ENCODE assay signal across 28 mouse cellular contexts in genomic region chr7:25897411-25897810, GRCm38 (mm10). TPM values are rescaled to one million over a fixed set of nuclear protein-coding genes. Genes with fewer than 3 reads are reported as not detected.
DNase-seq lines count a peak whose midpoint lies in the region; ATAC-seq and TF ChIP-seq lines count a peak whose summit lies in the region.
"Had no signal": no experiment of that assay in that cellular context is flagged by ENCODE, and none has a peak within 500 bp of the region (broad histone marks: within the 10 kb centered on the region; RNA-seq: fewer than 3 reads in every experiment).

Gene Cyp2b10, plus strand, starts transcription at chr7:25897620.

- TF ChIP-seq EP300 in lung, postnatal 0 days (IDR thresholded peaks at IDR 0.05) = no peak

- TF ChIP-seq POLR2A in lung, adult 2 months (IDR thresholded peaks at IDR 0.05; ENCODE audit: borderline replicate concordance, extremely low read depth, low read depth, low read length) = peak; percentile 93; the same call in 1 of the 2 replicates
- peak; percentile 33; the same call in 1 of the 2 replicates for TF ChIP-seq POLR2A in small intestine, adult 2 months (IDR thresholded peaks at IDR 0.05; ENCODE audit: low read depth, low read length)

- WGBS in lung, postnatal 0 days = 73% methylated on average over 6 of the region's 6 CpGs
- WGBS in lung, adult 2 months = 61% methylated on average over 6 of the region's 6 CpGs
- whole genome bisulfite sequencing in small intestine, adult 2 months = 65% methylated on average over 6 of the region's 6 CpGs
- 84% methylated on average over 6 of the region's 6 CpGs for WGBS in forebrain, embryonic 15.5 days

- no peak within 1 kb of the TSS for H3K27ac ChIP-seq in lung, postnatal 0 days (ENCODE audit: low read length)
- H3K27ac ChIP-seq in small intestine, adult 2 months (ENCODE audit: insufficient read depth, low read depth, low read length) = peak within 1 kb of the TSS; percentile 95
- no peak within 1 kb of the TSS for H3K27ac ChIP-seq in forebrain, embryonic 15.5 days (replicated peaks)
- H3K27ac ChIP-seq: embryonic facial prominence, embryonic 10.5 days; hindbrain, embryonic 14.5 days; layer of hippocampus, adult 2 months; limb, embryonic 13.5 days; liver, embryonic 15.5 days; midbrain, embryonic 12.5 days had no signal

- H3K9me3 ChIP-seq in lung, postnatal 0 days (ENCODE audit: low read length) = no peaks in the 10 kb centered on the region
- no peaks in the 10 kb centered on the region for H3K9me3 ChIP-seq in forebrain, embryonic 15.5 days
- H3K9me3 ChIP-seq: liver, embryonic 15.5 days had no signal

- no peaks in the 10 kb centered on the region for H3K27me3 ChIP-seq in lung, postnatal 0 days (replicated peaks; ENCODE audit: insufficient read depth, low read length)
- H3K27me3 ChIP-seq in small intestine, adult 2 months (ENCODE audit: control insufficient read depth, insufficient read depth, low read length) = no peaks in the 10 kb centered on the region
- no peaks in the 10 kb centered on the region for H3K27me3 ChIP-seq in forebrain, embryonic 15.5 days
- H3K27me3 ChIP-seq: limb, embryonic 13.5 days; liver, embryonic 15.5 days; midbrain, embryonic 12.5 days had no signal

- no peaks in the 10 kb centered on the region for H3K36me3 ChIP-seq in lung, postnatal 0 days (ENCODE audit: insufficient read depth, low read length)
- no peaks in the 10 kb centered on the region for H3K36me3 ChIP-seq in small intestine, adult 2 months (ENCODE audit: control insufficient read depth, insufficient read depth, low read length)
- no peaks in the 10 kb centered on the region for H3K36me3 ChIP-seq in forebrain, embryonic 15.5 days
- H3K36me3 ChIP-seq: embryonic facial prominence, embryonic 10.5 days; limb, embryonic 13.5 days; liver, embryonic 15.5 days; midbrain, embryonic 12.5 days had no signal

- peak; percentile 22 for DNase-seq in adrenal gland, postnatal 14 days
- no peak for DNase-seq in adrenal gland, postnatal 36 days
- peak; percentile 87 to 90 for DNase-seq in lung, adult 18-20 months
- no peak for DNase-seq in lung, postnatal 0 days (ENCODE audit: low spot score)
- DNase-seq in lung, adult 2 months = peak; percentile 73
- DNase-seq in layer of hippocampus, adult 8-10 months (ENCODE audit: low spot score in 2 of 2) = no peak
- DNase-seq: cerebellum, adult 11-12 months; cerebellum, postnatal 10 days; forebrain, postnatal 0 days; gastrocnemius, postnatal 36 days; heart, postnatal 4 days; kidney, adult 18-20 months; kidney, postnatal 25 days; layer of hippocampus, postnatal 36 days; thymus, postnatal 14 days had no signal

- peaks cover under 1% of the 10 kb centered on the region; the same call in 1 of the 2 replicates for H3K4me1 ChIP-seq in lung, postnatal 0 days (ENCODE audit: insufficient read depth, low read depth, low read length)
- no peaks in the 10 kb centered on the region for H3K4me1 ChIP-seq in lung, adult 2 months (ENCODE audit: control insufficient read depth, insufficient read depth, low read length)
- peaks cover 14% of the 10 kb centered on the region; the same call in 1 of the 2 replicates for H3K4me1 ChIP-seq in small intestine, adult 2 months (ENCODE audit: control insufficient read depth, insufficient read depth, insufficient read length, low read length)
- no peaks in the 10 kb centered on the region for H3K4me1 ChIP-seq in forebrain, embryonic 15.5 days
- H3K4me1 ChIP-seq: embryonic facial prominence, embryonic 10.5 days; limb, embryonic 13.5 days; liver, embryonic 15.5 days; midbrain, embryonic 12.5 days had no signal

- no peak within 1 kb of the TSS for H3K4me3 ChIP-seq in lung, postnatal 0 days (ENCODE audit: low read depth, low read length)
- H3K4me3 ChIP-seq in lung, adult 2 months (replicated peaks; ENCODE audit: extremely low read depth, low read depth, low read length) = peak within 1 kb of the TSS; percentile 62
- H3K4me3 ChIP-seq in small intestine, adult 2 months (ENCODE audit: low read depth, low read length) = peak within 1 kb of the TSS; percentile 61
- no peak within 1 kb of the TSS for H3K4me3 ChIP-seq in forebrain, embryonic 15.5 days
- H3K4me3 ChIP-seq: embryonic facial prominence, embryonic 10.5 days; layer of hippocampus, adult 2 months; limb, embryonic 13.5 days; liver, embryonic 15.5 days; midbrain, embryonic 12.5 days had no signal

- no peak for TF ChIP-seq CTCF in lung, postnatal 0 days (IDR thresholded peaks at IDR 0.05)
- no peak for TF ChIP-seq CTCF in lung, adult 2 months (IDR thresholded peaks at IDR 0.05; ENCODE audit: insufficient read depth, low read length)
- TF ChIP-seq CTCF in small intestine, adult 2 months (IDR thresholded peaks at IDR 0.05; ENCODE audit: extremely low read depth, insufficient read length, insufficient replicate concordance, low read depth, low read length) = no peak

- H3K9ac ChIP-seq in lung, postnatal 0 days (replicated peaks; ENCODE audit: low read depth) = no peak within 1 kb of the TSS
- H3K9ac ChIP-seq in forebrain, embryonic 15.5 days (replicated peaks) = no peak within 1 kb of the TSS
- H3K9ac ChIP-seq: forebrain, postnatal 0 days; hindbrain, embryonic 14.5 days; limb, embryonic 13.5 days; liver, embryonic 15.5 days; midbrain, embryonic 12.5 days had no signal

- no peak within 1 kb of the TSS for H3K4me2 ChIP-seq in lung, postnatal 0 days (replicated peaks; ENCODE audit: low read depth, low read length)
- no peak within 1 kb of the TSS for H3K4me2 ChIP-seq in forebrain, embryonic 15.5 days (replicated peaks)
- H3K4me2 ChIP-seq: hindbrain, embryonic 14.5 days; limb, embryonic 13.5 days; liver, embryonic 15.5 days; midbrain, embryonic 12.5 days had no signal

- no peak for ATAC-seq in lung, postnatal 0 days
- no peak for ATAC-seq in forebrain, embryonic 15.5 days (replicated peaks)
- ATAC-seq: CD4-positive, CD25-positive, alpha-beta regulatory T cell, adult 4 months; forebrain, postnatal 0 days; inflammation-experienced regulatory T-cells, adult 6 months had no signal

RNA-seq across cellular contexts. Expression of gene Cyp2b10, which starts in this region (rescaled TPM):
- 13.5 and 55.9 TPM in 2 replicates for total RNA-seq in adrenal gland, postnatal 14 days (2021)
- 1 to 10 TPM; 3.9 to 7.6 TPM for total RNA-seq in adrenal gland, postnatal 36 days (2021)
- 8.3 and 11.8 TPM in 2 replicates for polyA plus RNA-seq in lung, postnatal 0 days (2015; fragmentation: Nextera tagmentation; extraction: Ambion mirVana)
- polyA plus RNA-seq in lung, adult 2 months (2012; rRNA removed) = 120 and 161 TPM in 2 replicates
- polyA plus RNA-seq in small intestine, adult 2 months (2012; rRNA removed) = 40.2 and 48.9 TPM in 2 replicates
- polyA plus RNA-seq in forebrain, embryonic 15.5 days (2015; fragmentation: Nextera tagmentation; extraction: Ambion mirVana) = not detected in 2 replicates
- total RNA-seq in layer of hippocampus, adult 8-10 months (2022) = under 1 TPM; 0.20 to 0.47 (median 0.34) TPM
- total RNA-seq: forebrain, postnatal 0 days; gastrocnemius, postnatal 36 days; monocyte, adult 5-6 weeks had no signal
- polyA plus RNA-seq: CD4-positive, CD25-positive, alpha-beta regulatory T cell, adult 4 months; embryonic facial prominence, embryonic 10.5 days; forebrain, postnatal 0 days; heart, embryonic 16.5 days; hindbrain, embryonic 14.5 days; inflammation-experienced regulatory T-cells, adult 6 months; limb, embryonic 13.5 days; midbrain, embryonic 12.5 days; testis, adult 2 months had no signal

Comparison
In these comparisons a context has a peak if more than half of its experiments do, and no peak if none do; other contexts are left out.
1. DNase-seq: peak in adrenal gland, postnatal 14 days (single experiment), lung, adult 18-20 months (2 of 2) and lung, adult 2 months (single experiment); none in adrenal gland, postnatal 36 days (0 of 2), lung, postnatal 0 days (single experiment) and layer of hippocampus, adult 8-10 months (0 of 2).
2. H3K4me3 ChIP-seq: peak in lung, adult 2 months (single experiment) and small intestine, adult 2 months (single experiment); none in lung, postnatal 0 days (single experiment) and forebrain, embryonic 15.5 days (single experiment).